Mouse (Mus musculus) midbrain, embryonic 13.5 days (tissue): Measurements from ENCODE around the gene Tmem201. TPM values are rescaled to one million over a fixed set of nuclear protein-coding genes. Genes with fewer than 3 reads are reported as not detected.

Experiments used
- ATAC-seq: fragments of 200-750 bp; cut with Nextera tagmentation; 2 replicates; pipeline ENCODE4 v1.8.0; 2017; ENCODE audit warnings: mild to moderate bottlenecking, moderate TSS enrichment, moderate library complexity
- H3K27ac ChIP-seq: fragments of 300-500 bp; sonication (generic); 2 replicates; pipeline ENCODE4 v1.5.1; 2015; ENCODE audit warnings: inconsistent platforms, mild to moderate bottlenecking, moderate library complexity
- H3K27me3 ChIP-seq: fragments of 300-500 bp; sonication (generic); 2 replicates; pipeline ENCODE4 v1.6.1; 2015; ENCODE audit warnings: mild to moderate bottlenecking, inconsistent platforms
- H3K36me3 ChIP-seq: fragments of 300-500 bp; sonication (generic); 2 replicates; pipeline ENCODE4 v1.6.1; 2015; ENCODE audit warnings: mild to moderate bottlenecking, inconsistent platforms
- H3K4me1 ChIP-seq: fragments of 300-500 bp; sonication (generic); replicated peaks from 2 replicates; pipeline ENCODE4 v1.6.1; 2015; ENCODE audit warnings: inconsistent platforms
- H3K4me2 ChIP-seq: fragments of 300-500 bp; sonication (generic); replicated peaks from 2 replicates; pipeline ENCODE4 v1.6.1; 2015; ENCODE audit warnings: moderate library complexity, mild to moderate bottlenecking, inconsistent platforms
- H3K4me3 ChIP-seq: fragments of 300-500 bp; sonication (generic); replicated peaks from 2 replicates; pipeline ENCODE4 v1.5.1; 2015; ENCODE audit warnings: mild to moderate bottlenecking, inconsistent platforms
- H3K9ac ChIP-seq: fragments of 300-500 bp; sonication (generic); replicated peaks from 2 replicates; pipeline ENCODE4 v1.6.1; 2015; ENCODE audit warnings: mild to moderate bottlenecking, inconsistent platforms
- H3K9me3 ChIP-seq: fragments of 300-500 bp; sonication (generic); 2 replicates; pipeline ENCODE4 v1.6.1; 2016; ENCODE audit warnings: mild to moderate bottlenecking, inconsistent platforms
- WGBS: fragments of 180-500 bp; shearing (Covaris S2); methylation state at CpG from one replicate; pipeline ENCODE4 v1.1.7; 2015; 5-methylcytosine and 5-hydroxymethylcytosine counted together
- polyA plus RNA-seq: library from polyadenylated mRNA; unstranded; fragments of >200 nt; fragmentation: Nextera tagmentation; extraction: Ambion mirVana; gene quantifications from 2 replicates; pipeline ENCODE4 v1.2.1, GENCODE M21; 2015

Tmem201 gene
- polyA plus RNA-seq, 1 experiment from 2014 or later = 40.6 TPM

- no peaks in the 10 kb centered on the region for H3K9me3 ChIP-seq
- H3K27me3 ChIP-seq = no peaks in the 10 kb centered on the region
- 88% methylated on average over 6 of the region's 6 CpGs for WGBS
- H3K4me1 ChIP-seq = no peaks in the 10 kb centered on the region
- no peak overlapping the region for H3K4me3 ChIP-seq
- H3K9ac ChIP-seq = no peak overlapping the region
- H3K36me3 ChIP-seq = peaks cover 27% of the 10 kb centered on the region
- no peak overlapping the region for H3K27ac ChIP-seq
- ATAC-seq = no peak
- no peak overlapping the region for H3K4me2 ChIP-seq
Measured at GRCm38 (mm10) chr4:149665692-149666090, 72.2 kb downstream of the Tmem201 start.

Other genes starting within 250 kb of the Tmem201 start
- gene Ctnnbip1, start 219.8 kb downstream of the Tmem201 start, polyA plus RNA-seq = 74.6 and 79.6 TPM in 2 replicates
- 41.9 and 61.9 TPM in 2 replicates for gene Clstn1, start 151.6 kb downstream of the Tmem201 start, polyA plus RNA-seq
- gene Pik3cd, start 35.5 kb downstream of the Tmem201 start, polyA plus RNA-seq = 13.2 and 13.7 TPM in 2 replicates
- 20.2 and 21.9 TPM in 2 replicates for gene Slc25a33, start 36.2 kb upstream of the Tmem201 start, polyA plus RNA-seq
- gene Spsb1, start 217.0 kb upstream of the Tmem201 start, polyA plus RNA-seq = 4.0 and 4.8 TPM in 2 replicates